In the genomic region with DNA sequence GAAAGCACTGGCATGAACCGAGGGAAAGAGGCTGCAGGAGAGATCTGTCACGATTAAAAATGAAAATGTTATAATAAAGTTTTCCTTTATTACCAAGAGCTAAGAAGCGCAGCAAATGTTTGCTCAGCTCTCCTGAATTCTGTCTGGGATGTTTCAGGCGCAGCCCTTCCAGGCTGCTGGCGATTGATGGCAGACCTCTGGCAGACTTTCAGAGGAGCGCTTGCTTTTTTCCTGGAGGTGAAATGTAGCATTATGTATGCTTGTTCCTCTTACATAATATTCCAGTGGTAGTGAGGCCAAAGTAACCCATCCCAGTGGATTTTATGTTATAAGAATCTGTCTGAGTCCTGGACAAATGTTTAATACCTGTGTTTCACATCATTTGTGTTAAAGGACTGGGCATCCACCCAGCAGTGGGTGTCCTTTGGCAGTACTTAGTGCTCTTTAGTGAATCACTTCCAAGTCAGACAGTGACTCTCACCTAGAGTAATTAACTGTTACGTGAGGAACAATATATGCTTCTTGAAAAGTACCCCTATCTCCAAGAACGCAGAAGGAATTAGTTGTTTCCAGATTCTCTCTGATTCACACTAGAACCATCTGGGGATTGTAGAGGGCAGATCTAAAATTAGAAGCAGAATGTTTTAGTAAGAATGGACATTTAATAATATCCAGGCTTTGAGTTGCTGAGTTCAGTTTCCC, we compare ENCODE assay signal across 19 mouse cellular contexts. TPM values are rescaled to one million over a fixed set of nuclear protein-coding genes. Genes with fewer than 3 reads are reported as not detected.
DNase-seq lines count a peak whose midpoint lies in the region; ATAC-seq and TF ChIP-seq lines count a peak whose summit lies in the region.
"Had no signal": no experiment of that assay in that cellular context is flagged by ENCODE, and none has a peak within 500 bp of the region (broad histone marks: within the 10 kb centered on the region; RNA-seq: fewer than 3 reads in every experiment).

No protein-coding gene starts in this region.

- 86% methylated on average over 8 of the region's 8 CpGs for WGBS in embryonic facial prominence, embryonic 11.5 days
- WGBS in embryonic facial prominence, embryonic 10.5 days, result 89% methylated on average over 8 of the region's 8 CpGs
- WGBS in lung, embryonic 15.5 days, result 51% methylated on average over 8 of the region's 8 CpGs
- 71% methylated on average over 8 of the region's 8 CpGs for WGBS in stomach, embryonic 16.5 days

- no peaks in the 10 kb centered on the region for H3K9me3 ChIP-seq in embryonic facial prominence, embryonic 11.5 days (replicated peaks; ENCODE audit: control insufficient read depth, low read length)
- no peaks in the 10 kb centered on the region for H3K9me3 ChIP-seq in embryonic facial prominence, embryonic 10.5 days
- H3K9me3 ChIP-seq in lung, embryonic 15.5 days, result no peaks in the 10 kb centered on the region
- no peaks in the 10 kb centered on the region for H3K9me3 ChIP-seq in stomach, embryonic 16.5 days (replicated peaks; ENCODE audit: control insufficient read depth, low read length)
- H3K9me3 ChIP-seq: hindbrain, embryonic 13.5 days; limb, embryonic 13.5 days; neural tube, embryonic 12.5 days had no signal

- no peaks in the 10 kb centered on the region for H3K4me1 ChIP-seq in embryonic facial prominence, embryonic 11.5 days (ENCODE audit: control insufficient read depth, insufficient read depth, low read length)
- no peaks in the 10 kb centered on the region for H3K4me1 ChIP-seq in embryonic facial prominence, embryonic 10.5 days
- H3K4me1 ChIP-seq in lung, embryonic 15.5 days, result peaks cover 14% of the 10 kb centered on the region
- H3K4me1 ChIP-seq in embryonic fibroblast, embryonic 13.5 days (ENCODE audit: control insufficient read depth, insufficient read depth, low read length), result peaks cover 36% of the 10 kb centered on the region
- H3K4me1 ChIP-seq in stomach, embryonic 16.5 days (ENCODE audit: control insufficient read depth, insufficient read depth, low read length), result no peaks in the 10 kb centered on the region
- H3K4me1 ChIP-seq: hindbrain, embryonic 13.5 days; limb, embryonic 13.5 days; neural tube, embryonic 12.5 days had no signal

- no peak for TF ChIP-seq POLR2A in embryonic fibroblast, embryonic 13.5 days (IDR thresholded peaks at IDR 0.05; ENCODE audit: low read depth, low read length)

- ATAC-seq in embryonic facial prominence, embryonic 11.5 days (replicated peaks; ENCODE audit: insufficient number of reproducible peaks, low FRiP score, low TSS enrichment, low read depth), result no peak
- peak; percentile 79 for ATAC-seq in lung, embryonic 15.5 days (ENCODE audit: borderline replicate concordance, extremely low read depth, low FRiP score, low TSS enrichment)
- peak; percentile 44; the same call in 1 of the 2 replicates for ATAC-seq in stomach, embryonic 16.5 days (ENCODE audit: insufficient read depth, low FRiP score)
- ATAC-seq: forebrain, embryonic 16.5 days had no signal

- H3K9ac ChIP-seq in embryonic facial prominence, embryonic 11.5 days (replicated peaks; ENCODE audit: low read length), result no peak overlapping the region
- H3K9ac ChIP-seq in lung, embryonic 15.5 days, result no peak overlapping the region
- H3K9ac ChIP-seq in stomach, embryonic 16.5 days (ENCODE audit: low read length), result no peak overlapping the region
- H3K9ac ChIP-seq: hindbrain, embryonic 13.5 days; limb, embryonic 13.5 days; neural tube, embryonic 12.5 days had no signal

- no peaks in the 10 kb centered on the region; the same call in 1 of the 2 replicates for H3K36me3 ChIP-seq in embryonic facial prominence, embryonic 11.5 days (replicated peaks; ENCODE audit: control insufficient read depth, insufficient read depth, low read depth, low read length)
- H3K36me3 ChIP-seq in embryonic facial prominence, embryonic 10.5 days (replicated peaks), result peaks cover 95% of the 10 kb centered on the region
- peaks cover 46% of the 10 kb centered on the region for H3K36me3 ChIP-seq in lung, embryonic 15.5 days
- H3K36me3 ChIP-seq in stomach, embryonic 16.5 days (ENCODE audit: control insufficient read depth, insufficient read depth, low read length), result peaks cover 11% of the 10 kb centered on the region; the same call in 1 of the 2 replicates

- TF ChIP-seq CTCF in embryonic fibroblast, embryonic 13.5 days (IDR thresholded peaks at IDR 0.05; ENCODE audit: borderline replicate concordance, insufficient read depth, low read length), result no peak

- H3K4me2 ChIP-seq in embryonic facial prominence, embryonic 11.5 days (ENCODE audit: low read depth, low read length), result no peak overlapping the region
- H3K4me2 ChIP-seq in lung, embryonic 15.5 days, result no peak overlapping the region
- no peak overlapping the region for H3K4me2 ChIP-seq in stomach, embryonic 16.5 days (ENCODE audit: low read depth, low read length)
- H3K4me2 ChIP-seq: hindbrain, embryonic 13.5 days; limb, embryonic 13.5 days; neural tube, embryonic 12.5 days had no signal

- H3K27ac ChIP-seq in embryonic facial prominence, embryonic 11.5 days (replicated peaks; ENCODE audit: low read depth, low read length), result no peak overlapping the region
- H3K27ac ChIP-seq in embryonic facial prominence, embryonic 10.5 days (replicated peaks), result no peak overlapping the region
- peak overlapping the region; percentile 74 for H3K27ac ChIP-seq in lung, embryonic 15.5 days
- H3K27ac ChIP-seq in embryonic fibroblast, embryonic 13.5 days (ENCODE audit: insufficient read depth, low read length), result peak overlapping the region; percentile 97
- peak overlapping the region; percentile 65 for H3K27ac ChIP-seq in stomach, embryonic 16.5 days (ENCODE audit: low read length)
- H3K27ac ChIP-seq: hindbrain, embryonic 13.5 days; limb, embryonic 13.5 days; neural tube, embryonic 12.5 days had no signal

- no peak overlapping the region for H3K4me3 ChIP-seq in embryonic facial prominence, embryonic 11.5 days (ENCODE audit: low read depth, low read length)
- no peak overlapping the region for H3K4me3 ChIP-seq in embryonic facial prominence, embryonic 10.5 days
- H3K4me3 ChIP-seq in lung, embryonic 15.5 days, result no peak overlapping the region
- H3K4me3 ChIP-seq in embryonic fibroblast, embryonic 13.5 days (ENCODE audit: insufficient read depth, low read length), result no peak overlapping the region
- no peak overlapping the region for H3K4me3 ChIP-seq in stomach, embryonic 16.5 days (replicated peaks; ENCODE audit: low read length)
- H3K4me3 ChIP-seq: hindbrain, embryonic 13.5 days; limb, embryonic 13.5 days; neural tube, embryonic 12.5 days had no signal

- DNase-seq in embryonic facial prominence, embryonic 11.5 days (ENCODE audit: low spot score), result peak; percentile 11
- no peak for DNase-seq in embryonic facial prominence, embryonic 10.5 days (ENCODE audit: low spot score)
- DNase-seq in lung, adult 18-20 months, result no peak
- DNase-seq in right cerebral cortex, postnatal 14 days, result no peak
- no peak for DNase-seq in right cerebral cortex, adult 18-20 months
- DNase-seq: adrenal gland, postnatal 25 days; cerebellum, adult 2 months; heart, adult 18-20 months; kidney, adult 11 months; kidney, postnatal 10 days; thymus, adult 18-20 months had no signal

- H3K27me3 ChIP-seq in embryonic facial prominence, embryonic 11.5 days (ENCODE audit: control insufficient read depth, insufficient read depth, low read length), result no peaks in the 10 kb centered on the region
- no peaks in the 10 kb centered on the region for H3K27me3 ChIP-seq in embryonic facial prominence, embryonic 10.5 days (replicated peaks; ENCODE audit: low read depth, poor library complexity, severe bottlenecking)
- H3K27me3 ChIP-seq in lung, embryonic 15.5 days, result no peaks in the 10 kb centered on the region
- H3K27me3 ChIP-seq in stomach, embryonic 16.5 days (ENCODE audit: control insufficient read depth, insufficient read depth, low read length), result no peaks in the 10 kb centered on the region
- H3K27me3 ChIP-seq: CH12.LX; hindbrain, embryonic 13.5 days; limb, embryonic 13.5 days; neural tube, embryonic 12.5 days had no signal

RNA-seq across cellular contexts. Expression of a gene that starts 19.4 kb away (rescaled TPM):
- polyA plus RNA-seq in embryonic facial prominence, embryonic 11.5 days (2014; fragmentation: Nextera tagmentation; extraction: Ambion mirVana), result 50.7 and 54.7 TPM in 2 replicates
- polyA plus RNA-seq in embryonic facial prominence, embryonic 10.5 days (2016; fragmentation: Nextera tagmentation; extraction: Ambion mirVana), result 45.0 and 46.5 TPM in 2 replicates
- polyA plus RNA-seq in lung, embryonic 15.5 days (2015; fragmentation: Nextera tagmentation; extraction: Ambion mirVana), result 41.3 and 42.1 TPM in 2 replicates
- polyA plus RNA-seq in embryonic fibroblast, embryonic 13.5 days (2011; ENCODE audit: insufficient read length, low read depth, missing spikeins), result 52.6 and 59.3 TPM in 2 replicates
- 25.0 and 29.7 TPM in 2 replicates for polyA plus RNA-seq in stomach, embryonic 16.5 days (2015; fragmentation: Nextera tagmentation; extraction: Ambion mirVana)

RNA-seq across cellular contexts. Expression of a gene that starts 42.6 kb away (rescaled TPM):
- polyA plus RNA-seq in embryonic facial prominence, embryonic 11.5 days (2014; fragmentation: Nextera tagmentation; extraction: Ambion mirVana), result 18.8 and 19.3 TPM in 2 replicates
- polyA plus RNA-seq in embryonic facial prominence, embryonic 10.5 days (2016; fragmentation: Nextera tagmentation; extraction: Ambion mirVana), result 18.0 and 19.3 TPM in 2 replicates
- polyA plus RNA-seq in lung, embryonic 15.5 days (2015; fragmentation: Nextera tagmentation; extraction: Ambion mirVana), result 12.6 and 14.3 TPM in 2 replicates
- 5.8 and 6.5 TPM in 2 replicates for polyA plus RNA-seq in embryonic fibroblast, embryonic 13.5 days (2011; ENCODE audit: insufficient read length, low read depth, missing spikeins)
- polyA plus RNA-seq in stomach, embryonic 16.5 days (2015; fragmentation: Nextera tagmentation; extraction: Ambion mirVana), result 10.1 and 10.7 TPM in 2 replicates

Comparison
In these comparisons a context has a peak if more than half of its experiments do, and no peak if none do; other contexts are left out.
1. H3K27ac ChIP-seq: peak in lung, embryonic 15.5 days (single experiment), embryonic fibroblast, embryonic 13.5 days (single experiment) and stomach, embryonic 16.5 days (single experiment); none in embryonic facial prominence, embryonic 11.5 days (single experiment) and embryonic facial prominence, embryonic 10.5 days (single experiment).